Mouse (Mus musculus) large intestine, adult 2 months (tissue): ENCODE data around the gene Aebp2. TPM values are rescaled to one million over a fixed set of nuclear protein-coding genes. Genes with fewer than 3 reads are reported as not detected.
"Not testable (repeated sequence)": the region's sequence is repeated elsewhere in the genome, so short reads cannot be mapped to it uniquely, and the experiment has no call there.

Experiments used
- DNase-seq: peaks from one replicate; pipeline ENCODE4 v3.0.0-alpha.2; 2012; ENCODE audit warnings: low read depth, low spot score
- WGBS: fragments of 180-500 bp; shearing (Covaris S2); methylation state at CpG from one replicate; pipeline ENCODE4 v1.1.7; 2018; 5-methylcytosine and 5-hydroxymethylcytosine counted together
- polyA plus RNA-seq: library from polyadenylated mRNA; depleted of rRNA; stranded (reverse); fragments of >200 nt; gene quantifications from 2 replicates; pipeline ENCODE4 v1.2.3, GENCODE M21; 2012

Aebp2 gene
- polyA plus RNA-seq, 1 experiment, result 11.0 TPM

DNA sequence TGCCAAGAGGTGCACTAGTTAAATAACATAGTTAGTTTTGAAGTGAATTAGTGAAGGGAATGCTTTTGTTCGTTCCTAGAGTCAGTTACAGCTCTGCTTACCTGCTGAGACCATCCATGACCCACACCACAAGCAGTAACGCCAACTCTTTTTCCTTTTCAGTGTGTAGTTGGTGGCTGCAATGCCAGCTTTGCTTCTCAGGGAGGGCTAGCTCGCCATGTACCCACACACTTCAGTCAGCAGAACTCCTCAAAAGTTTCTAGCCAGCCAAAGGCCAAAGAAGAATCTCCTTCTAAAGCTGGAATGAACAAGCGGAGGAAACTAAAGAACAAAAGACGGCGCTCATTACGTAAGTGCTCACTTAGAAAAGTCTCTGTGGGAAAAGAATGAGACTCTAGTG lies 19.5 kb downstream of the Aebp2 start:
- no peak for DNase-seq
- WGBS, result 93% methylated on average over 7 of the region's 7 CpGs

GRCm38 (mm10) chr6:140642655-140643054 lies 20.2 kb downstream of the Aebp2 start:
- WGBS, result 61% methylated on average over 12 of the region's 12 CpGs
- peak; percentile 38 for DNase-seq

GRCm38 (mm10) chr6:140645931-140646330 lies 23.5 kb downstream of the Aebp2 start:
- DNase-seq, result no peak

GRCm38 (mm10) chr6:140646892-140647291 lies 24.4 kb downstream of the Aebp2 start:
- DNase-seq, result no peak
- WGBS, result 64% methylated on average over 6 of the region's 6 CpGs

DNA sequence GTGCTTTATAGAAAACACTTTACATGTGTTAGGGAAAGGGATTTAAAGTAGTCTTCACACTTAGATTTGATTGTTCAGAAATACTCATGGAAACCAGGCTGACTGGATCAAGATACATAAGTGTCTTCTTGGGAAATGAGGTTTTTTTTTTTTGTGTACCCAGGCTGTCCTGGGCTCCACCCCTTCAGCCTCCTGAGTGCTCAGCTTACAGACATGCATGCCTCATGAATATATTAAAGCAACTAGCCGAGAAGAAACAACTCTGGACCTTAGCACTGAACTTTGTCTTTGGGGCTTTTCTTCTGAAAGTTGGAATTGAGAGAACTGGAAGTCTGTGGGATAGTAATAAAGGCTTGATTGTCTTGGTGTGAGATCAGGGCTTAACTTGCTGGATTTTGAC lies 27.3 kb downstream of the Aebp2 start:
- 27% methylated on average over 1 of the region's 1 CpGs for WGBS
- no peak for DNase-seq

GRCm38 (mm10) chr6:140651923-140652322 lies 29.5 kb downstream of the Aebp2 start:
- 48% methylated on average over 7 of the region's 7 CpGs for WGBS
- no peak for DNase-seq

- WGBS, result 92% methylated on average over 7 of the region's 7 CpGs
- no peak for DNase-seq
These were observed 33.0 kb downstream of the Aebp2 start for GRCm38 (mm10) chr6:140655451-140655850.

DNA sequence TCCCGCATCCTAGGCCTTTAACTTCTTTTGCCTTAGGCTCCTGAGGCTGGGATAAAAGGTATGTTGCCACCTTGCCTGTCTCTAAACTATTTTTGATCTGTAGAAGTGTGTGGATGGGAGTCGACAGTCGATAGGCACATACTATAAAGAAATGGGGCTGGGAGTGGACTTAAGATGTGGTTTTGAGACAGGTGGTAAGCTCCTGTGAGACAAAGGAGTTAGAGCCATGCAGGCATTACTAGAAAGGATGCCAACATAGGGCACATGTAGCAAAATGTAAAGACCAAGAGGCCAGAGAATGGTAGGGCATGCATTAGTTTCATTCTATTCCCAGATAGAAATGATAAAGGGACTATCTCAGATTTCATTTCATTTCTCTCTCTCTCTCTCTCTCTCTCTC lies 34.5 kb downstream of the Aebp2 start:
- no peak for DNase-seq
- whole genome bisulfite sequencing, result 96% methylated on average over 3 of the region's 3 CpGs

DNA sequence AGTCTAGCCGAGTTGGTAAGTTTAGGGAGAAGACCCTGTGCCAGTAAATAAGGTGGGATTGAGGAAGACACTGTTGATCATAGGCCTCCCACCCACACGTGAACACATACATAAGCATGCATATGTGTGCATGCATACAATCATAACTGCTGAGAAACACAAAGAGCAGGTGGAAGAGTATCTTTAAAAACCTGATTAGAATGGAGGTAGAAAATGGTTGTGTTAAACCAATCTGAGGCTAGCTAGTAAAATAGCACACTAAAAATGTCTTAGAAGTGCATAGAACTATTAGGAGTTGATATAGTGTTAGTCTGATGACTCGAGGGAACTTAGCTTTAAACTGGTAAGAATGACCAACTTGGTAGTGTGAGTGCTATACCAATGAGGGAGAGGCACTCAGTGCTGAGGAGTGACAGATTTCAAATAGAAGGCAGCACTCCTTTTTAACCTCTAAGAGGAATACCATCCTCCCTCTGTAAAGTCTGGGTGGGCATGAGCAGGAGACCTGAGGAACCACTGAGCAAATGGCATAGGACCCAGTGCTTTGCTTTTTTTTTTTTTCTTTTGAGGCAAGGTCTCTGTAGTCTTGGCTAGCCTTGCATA lies 35.6 kb downstream of the Aebp2 start:
- 90% methylated on average over 3 of the region's 3 CpGs for WGBS
- DNase-seq, result no peak

DNA sequence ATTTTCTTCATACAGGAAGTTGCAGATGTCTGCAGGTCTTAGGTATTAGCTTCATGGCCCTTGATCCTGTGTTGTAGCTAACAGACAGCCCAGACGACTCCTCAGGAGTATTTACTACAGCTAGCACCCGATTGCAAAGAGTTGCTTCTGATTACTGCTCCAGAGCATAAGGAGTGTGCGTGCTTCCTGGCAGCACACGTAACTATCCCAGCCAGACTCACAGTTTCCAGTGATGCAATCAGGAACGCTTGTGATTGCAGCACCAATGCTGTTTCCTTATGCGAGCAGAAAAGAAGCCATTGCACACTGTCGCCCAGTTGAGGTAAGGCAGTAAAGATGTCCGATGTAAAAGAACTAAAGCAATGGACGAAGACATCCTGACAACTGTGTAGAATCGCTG lies 38.6 kb downstream of the Aebp2 start:
- DNase-seq, result no peak
- WGBS, result 49% methylated on average over 10 of the region's 10 CpGs

- WGBS, result 93% methylated on average over 7 of the region's 7 CpGs
- no peak for DNase-seq
These were observed 39.3 kb downstream of the Aebp2 start for GRCm38 (mm10) chr6:140661777-140662176.

DNA sequence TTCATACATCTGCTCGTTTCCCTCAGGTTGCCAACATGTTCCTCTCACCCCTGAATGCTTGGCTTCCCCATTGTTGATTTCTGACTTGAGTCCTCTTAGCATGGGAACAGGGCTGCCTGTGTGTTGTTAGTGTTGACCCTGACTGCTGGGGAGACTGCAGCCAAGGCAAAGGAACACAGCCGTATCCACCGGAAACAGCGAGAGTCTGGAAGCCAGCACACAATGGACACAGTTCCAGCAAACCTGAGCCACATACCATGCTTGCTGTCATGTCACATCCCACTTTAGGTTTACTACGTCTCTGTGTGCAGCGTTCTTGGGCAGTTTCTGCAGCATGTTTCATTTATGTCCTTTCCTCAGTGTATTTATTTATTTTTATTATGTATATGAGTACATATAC lies 39.8 kb downstream of the Aebp2 start:
- WGBS, result 79% methylated on average over 6 of the region's 6 CpGs
- no peak for DNase-seq

GRCm38 (mm10) chr6:140662697-140663096 lies 40.2 kb downstream of the Aebp2 start:
- DNase-seq, result not testable (repeated sequence)
- 35% methylated on average over 3 of the region's 3 CpGs for WGBS

GRCm38 (mm10) chr6:140664611-140665010 lies 42.1 kb downstream of the Aebp2 start:
- 84% methylated on average over 5 of the region's 5 CpGs for WGBS
- no peak for DNase-seq

GRCm38 (mm10) chr6:140666486-140667240 lies 44.2 kb downstream of the Aebp2 start:
- 64% methylated on average over 18 of the region's 18 CpGs for WGBS
- no peak for DNase-seq

GRCm38 (mm10) chr6:140667289-140667906 lies 44.9 kb downstream of the Aebp2 start:
- WGBS, result 84% methylated on average over 8 of the region's 8 CpGs
- DNase-seq, result no peak

DNA sequence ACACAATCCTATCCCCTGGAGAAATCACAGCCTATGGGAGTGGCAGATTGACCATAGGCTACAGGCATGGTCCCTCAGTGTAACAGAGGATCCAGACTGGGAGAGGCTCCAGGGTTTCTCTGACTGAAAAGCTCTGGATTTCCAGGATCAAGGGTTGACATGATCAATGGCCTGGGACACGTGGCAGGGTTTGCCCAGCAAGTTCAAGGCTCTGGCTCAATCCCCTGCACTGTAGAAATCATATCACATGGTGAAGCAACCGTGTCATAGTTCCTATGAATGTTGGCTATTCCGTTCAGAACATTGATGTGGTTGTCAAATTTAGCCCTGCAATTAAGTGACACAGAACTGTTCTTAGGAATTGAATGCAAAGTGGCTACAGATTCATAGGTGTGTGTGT lies 52.0 kb downstream of the Aebp2 start:
- WGBS, result 65% methylated on average over 3 of the region's 3 CpGs
- no peak for DNase-seq

DNA sequence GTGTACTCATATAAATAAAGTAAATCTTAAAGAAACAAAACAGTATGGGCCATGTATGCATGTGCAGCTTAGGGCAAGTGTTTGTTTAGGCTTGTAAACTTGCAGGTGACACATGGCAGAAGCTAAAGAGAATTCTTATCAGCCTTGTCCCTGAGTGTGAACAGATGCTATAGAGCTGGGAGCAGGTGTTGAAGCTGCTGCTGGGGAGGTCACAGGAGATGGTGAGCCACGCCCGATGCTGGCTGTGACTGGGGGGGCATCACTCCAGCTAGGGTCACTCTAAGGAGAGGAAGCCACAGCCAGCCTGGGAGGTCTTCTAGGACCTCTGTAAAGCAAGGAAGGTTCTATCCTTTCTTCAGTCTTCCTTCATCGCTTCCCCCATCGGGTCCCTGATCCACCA lies 53.6 kb downstream of the Aebp2 start:
- no peak for DNase-seq
- WGBS, result 87% methylated on average over 4 of the region's 4 CpGs

DNA sequence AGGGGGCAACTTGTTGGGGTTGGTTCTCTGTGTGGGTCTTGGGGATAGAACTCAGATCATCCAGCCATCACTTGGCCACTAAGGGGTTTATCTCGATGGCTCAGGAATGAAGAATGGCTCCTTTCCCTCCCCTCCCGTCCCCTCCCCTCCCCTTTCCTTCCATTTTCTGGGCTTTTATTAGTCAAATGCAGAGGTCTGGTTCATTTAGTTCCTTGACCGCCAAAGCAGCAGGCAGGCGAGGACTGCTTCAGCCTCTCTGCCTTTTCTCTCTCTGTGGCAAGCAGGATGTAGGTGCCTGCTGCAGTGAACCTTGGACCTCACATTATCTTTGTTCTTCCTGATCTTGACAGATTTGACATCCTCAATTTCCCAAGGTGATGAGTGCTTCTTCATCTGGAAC lies 54.6 kb downstream of the Aebp2 start:
- 53% methylated on average over 4 of the region's 4 CpGs for WGBS

DNA sequence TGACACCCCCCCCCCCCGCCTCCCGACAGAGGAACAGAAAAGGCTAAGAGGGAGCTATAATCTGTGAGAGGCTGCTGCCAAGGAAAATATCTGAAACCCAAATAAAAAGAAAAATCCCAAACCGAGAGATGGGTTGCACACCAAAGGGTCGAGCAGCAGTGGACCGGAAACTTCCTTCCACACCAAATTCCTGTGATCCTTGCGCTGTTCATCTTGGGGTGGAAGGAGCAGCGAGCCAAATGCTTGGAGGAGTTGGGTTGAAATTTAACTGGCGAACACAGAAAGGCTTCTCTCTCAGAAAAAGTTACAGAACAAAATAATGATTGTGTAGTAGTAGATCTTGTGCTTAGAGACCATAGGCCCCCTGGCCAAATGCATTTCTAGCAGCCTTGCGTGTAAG lies 55.5 kb downstream of the Aebp2 start:
- WGBS, result 58% methylated on average over 9 of the region's 9 CpGs
- no peak for DNase-seq

More for the DNA sequence above, 54.6 kb downstream of the Aebp2 start:
- no peak for DNase-seq

DNA sequence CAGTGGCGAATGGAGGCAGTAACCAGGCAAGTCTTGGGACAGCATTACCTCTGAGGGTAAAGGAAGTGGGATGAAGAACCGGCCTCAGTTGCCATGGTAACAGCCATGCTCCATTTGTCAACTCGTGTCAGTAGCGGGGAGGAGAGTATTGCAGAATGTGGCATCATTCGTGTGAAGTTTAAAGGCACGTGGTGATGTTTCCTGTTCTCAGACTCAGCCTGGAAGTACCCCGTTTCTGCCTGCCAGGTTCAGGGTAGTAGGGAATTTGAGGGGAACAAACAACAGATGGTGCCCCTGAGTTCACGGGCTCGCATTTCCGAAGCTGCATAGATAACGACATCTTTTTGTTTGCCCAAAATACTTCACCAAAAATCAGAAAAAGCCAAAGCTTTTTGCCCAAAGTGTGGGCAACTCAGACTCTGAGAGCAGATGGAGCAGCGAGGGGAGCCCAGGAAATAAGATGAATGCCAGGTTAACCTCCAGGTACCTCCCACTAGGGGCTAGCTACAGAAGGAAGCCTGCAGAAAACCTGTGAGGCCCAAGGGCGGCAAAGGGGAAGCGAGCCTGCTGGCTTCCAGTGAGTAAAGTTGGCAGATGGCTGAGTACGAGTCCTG lies 56.3 kb downstream of the Aebp2 start:
- DNase-seq, result no peak

More for the DNA sequence above, 56.3 kb downstream of the Aebp2 start:
- WGBS, result 30% methylated on average over 15 of the region's 15 CpGs
